Mouse (Mus musculus) CH12.LX (cell line): ENCODE measurements around the gene Plcb1.

Source experiments
- CTCF ChIP-seq, 2 experiments: IDR thresholded peaks in 1 of 2; conservative IDR thresholded peaks in 1 of 2; 2 replicates each; pipeline ENCODE4 v1.5.1; 2011 to 2012; ENCODE audit warnings: low read depth in 2 of 2, low read length in 2 of 2, improper control_type of control experiment in 1 of 2, inconsistent platforms in 1 of 2, mild to moderate bottlenecking in 1 of 2, moderate library complexity in 1 of 2
- MAZ ChIP-seq: IDR thresholded peaks from 2 replicates; pipeline ENCODE4 v1.6.1; 2012; ENCODE audit warnings: low read depth, mild to moderate bottlenecking, inconsistent platforms, low read length, improper control_type of control experiment, moderate library complexity
- POLR2A ChIP-seq: IDR thresholded peaks from 2 replicates; pipeline ENCODE4 v1.6.1; 2011; ENCODE audit warnings: low read depth, mild to moderate bottlenecking, improper control_type of control experiment, low read length
- RAD21 ChIP-seq: IDR thresholded peaks from 2 replicates; pipeline ENCODE4 v1.6.1; 2011; ENCODE audit warnings: low read depth, mild to moderate bottlenecking, low read length, improper control_type of control experiment, moderate library complexity

- TF ChIP-seq MAZ (no peak), CTCF (conservative IDR thresholded peaks at IDR 0.05 in 1 of 2, IDR thresholded peaks at IDR 0.05 in 1 of 2; ENCODE audit: low read depth in 2 of 2, low read length in 2 of 2) (no peak), POLR2A (no peak), RAD21 (no peak)
Measured at GRCm38 (mm10) chr2:135029700-135030099, 243.8 kb downstream of the Plcb1 start.
